Mouse (Mus musculus) MEL (cell line): ENCODE data around the gene Gm49392.

Source experiments
- CTCF ChIP-seq, 3 experiments: IDR thresholded peaks in 2 of 3; conservative IDR thresholded peaks in 1 of 3; 2 replicates each; pipeline ENCODE4 v1.5.1; 2011 to 2012; ENCODE audit warnings: low read length in 3 of 3, low read depth in 2 of 3, mild to moderate bottlenecking in 2 of 3, improper control_type of control experiment in 1 of 3, inconsistent platforms in 1 of 3, mixed read lengths in 1 of 3, moderate library complexity in 1 of 3; ENCODE audit not compliant: control insufficient read depth in 1 of 3, insufficient read depth in 1 of 3, poor library complexity in 1 of 3, severe bottlenecking in 1 of 3
- GATA1 ChIP-seq: IDR thresholded peaks from 2 replicates; pipeline ENCODE4 v1.6.1; 2011; ENCODE audit warnings: low read depth, low read length, improper control_type of control experiment
- MXI1 ChIP-seq: IDR thresholded peaks from 2 replicates; pipeline ENCODE4 v1.6.1; 2011; ENCODE audit warnings: mild to moderate bottlenecking, low read depth, low read length, improper control_type of control experiment
- TCF12 ChIP-seq: IDR thresholded peaks from 2 replicates; pipeline ENCODE4 v1.6.1; 2014; ENCODE audit warnings: low read depth, mild to moderate bottlenecking, inconsistent platforms, low read length, improper control_type of control experiment, moderate library complexity
- USF2 ChIP-seq, 2 experiments: IDR thresholded peaks; 2 replicates each; pipeline ENCODE4 v1.6.1; 2011 to 2012; ENCODE audit warnings: improper control_type of control experiment in 2 of 2, low read length in 2 of 2, borderline replicate concordance in 1 of 2, inconsistent platforms in 1 of 2, low read depth in 1 of 2, mild to moderate bottlenecking in 1 of 2; ENCODE audit not compliant: insufficient read depth in 1 of 2

GRCm38 (mm10) chr13:60895406-60896160, 1.1 kb downstream of the Gm49392 start:
- no peak for TF ChIP-seq MXI1
- TF ChIP-seq CTCF (IDR thresholded peaks at IDR 0.05 in 2 of 3, conservative IDR thresholded peaks at IDR 0.05 in 1 of 3; ENCODE audit: control insufficient read depth in 1 of 3, insufficient read depth in 1 of 3, low read depth in 2 of 3, low read length in 3 of 3, poor library complexity in 1 of 3, severe bottlenecking in 1 of 3), result no peak
- no peak for TF ChIP-seq GATA1
- TF ChIP-seq USF2 (IDR thresholded peaks at IDR 0.05; ENCODE audit: borderline replicate concordance in 1 of 2, insufficient read depth in 1 of 2, low read depth in 1 of 2, low read length in 2 of 2), result no peak
- TF ChIP-seq TCF12, result no peak
